Mouse (Mus musculus): ENCODE data around the gene Kif14.

GRCm38 (mm10) chr1:136558762-136559161 lies 92.6 kb downstream of the Kif14 start:
- TF ChIP-seq POLR2A (IDR thresholded peaks at IDR 0.05; ENCODE audit: control insufficient read depth, low read depth, low read length) (no peak), CTCF (IDR thresholded peaks at IDR 0.05; ENCODE audit: control insufficient read depth, insufficient read depth, insufficient replicate concordance, low read depth, low read length) (no peak)

Data from testis, adult 2 months (tissue).